Mouse (Mus musculus) heart, postnatal 0 days (tissue): ENCODE data around the gene Ush1g.

Experiments
- CTCF ChIP-seq: IDR thresholded peaks from 2 replicates; pipeline ENCODE4 v1.5.1; 2016; ENCODE audit warnings: antibody characterized with exemption, control low read depth, low read depth
- EP300 ChIP-seq: IDR thresholded peaks from 2 replicates; pipeline ENCODE4 v1.6.1; 2016; ENCODE audit warnings: antibody characterized with exemption, low read depth

DNA sequence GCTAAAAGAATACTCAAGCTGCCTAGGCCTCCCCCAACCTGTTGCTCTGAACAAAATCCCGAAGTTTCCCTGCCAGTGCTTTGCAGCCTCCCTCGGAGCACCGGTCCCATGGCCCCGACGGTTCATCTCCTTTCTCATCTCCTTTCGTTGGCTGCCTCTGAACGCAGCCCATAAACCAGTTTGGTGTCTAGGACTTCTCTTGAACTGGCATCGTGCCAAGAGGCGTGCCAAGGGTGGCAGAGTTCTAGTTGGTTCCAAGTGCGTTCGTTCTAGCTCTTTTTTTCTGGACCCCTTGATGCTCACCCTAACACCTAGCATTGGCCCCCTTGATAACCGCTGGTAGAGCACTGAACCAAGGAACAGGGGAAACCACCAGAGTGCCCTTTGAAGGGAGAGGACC, 13.4 kb upstream of the Ush1g start:
- TF ChIP-seq EP300 (no peak), CTCF (no peak)
